Mouse (Mus musculus) layer of hippocampus, postnatal 25 days (tissue): ENCODE results near the gene Cyp27b1. TPM values are rescaled to one million over a fixed set of nuclear protein-coding genes. Genes with fewer than 3 reads are reported as not detected.

Experiments
- DNase-seq, 2 experiments: peaks; one replicate each; pipeline ENCODE4 v3.0.0; 2022; ENCODE audit warnings: mixed read lengths in 2 of 2, low spot score in 1 of 2; ENCODE audit errors: extremely low spot score in 1 of 2
- microRNA-seq, 2 experiments: library from miRNA; unstranded; fragments of <30 nt; microRNA quantifications; one replicate each; pipeline ENCODE4 v1.2.0; 2021
- total RNA-seq, 2 experiments: library from RNA; stranded (reverse); gene quantifications; 2 replicates each; pipeline ENCODE4 v1.2.3; 2021

The Cyp27b1 gene
- total RNA-seq, 2 experiments from 2014 or later, result 0.27 to 0.80 TPM

GRCm38 (mm10) chr10:127083292-127083914 is 35.4 kb downstream of the Cyp27b1 start:
- DNase-seq, result no peak

- no peak for DNase-seq
Measured at GRCm38 (mm10) chr10:127083915-127084306, 35.9 kb downstream of the Cyp27b1 start.

- no peak for DNase-seq
Measured at GRCm38 (mm10) chr10:127085052-127085451, 37.0 kb downstream of the Cyp27b1 start.

GRCm38 (mm10) chr10:127085633-127086032 is 37.6 kb downstream of the Cyp27b1 start:
- no peak for DNase-seq

GRCm38 (mm10) chr10:127090560-127091411 is 42.7 kb downstream of the Cyp27b1 start:
- DNase-seq, result peak in 1 of 2 experiments; percentile 52

- peak in 1 of 2 experiments; percentile 46 for DNase-seq
Measured at GRCm38 (mm10) chr10:127091507-127092396, 43.7 kb downstream of the Cyp27b1 start.

- DNase-seq, result no peak
Measured at GRCm38 (mm10) chr10:127092742-127093141, 44.7 kb downstream of the Cyp27b1 start.

GRCm38 (mm10) chr10:127094382-127094802 is 46.3 kb downstream of the Cyp27b1 start:
- no peak for DNase-seq

- DNase-seq, result no peak
Measured at GRCm38 (mm10) chr10:127098514-127098913, 50.5 kb downstream of the Cyp27b1 start.

- DNase-seq, result no peak
Measured at GRCm38 (mm10) chr10:127099191-127099590, 51.1 kb downstream of the Cyp27b1 start.

- DNase-seq, result no peak
Measured at GRCm38 (mm10) chr10:127099868-127100267, 51.8 kb downstream of the Cyp27b1 start.

GRCm38 (mm10) chr10:127100414-127100813 is 52.4 kb downstream of the Cyp27b1 start:
- no peak for DNase-seq

- no peak for DNase-seq
Measured at GRCm38 (mm10) chr10:127101151-127101550, 53.1 kb downstream of the Cyp27b1 start.

Small RNA genes lying within 50 kb of the gene (microRNA-seq; reads per million reads assigned to microRNA genes)
- gene Mir546, result 0.18 to 0.40 reads per million in 2 experiments

Other genes starting within 250 kb of the Cyp27b1 start
- 1 to 10 TPM; 8.4 to 9.6 TPM for gene Atp23, start 146.9 kb upstream of the Cyp27b1 start, total RNA-seq
- gene Ctdsp2, start 69.5 kb upstream of the Cyp27b1 start, total RNA-seq, result 100 to 1,000 TPM in 1 of 2 experiments, 10 to 100 TPM in 1; 98.6 to 118 TPM
- gene Avil, start 47.5 kb upstream of the Cyp27b1 start, total RNA-seq, result under 1 TPM; 0.47 to 0.69 TPM
- gene Tsfm, start 17.4 kb upstream of the Cyp27b1 start, total RNA-seq, result 10 to 100 TPM; 27.2 to 27.3 TPM
- gene Mettl1, start 6.8 kb upstream of the Cyp27b1 start, total RNA-seq, result 10 to 100 TPM in 1 of 2 experiments, 1 to 10 TPM in 1; 8.5 to 12.1 TPM
- gene Eef1akmt3, start 6.7 kb upstream of the Cyp27b1 start, total RNA-seq, result under 1 TPM; 0.15 to 0.47 TPM
- gene March9, start 11.9 kb downstream of the Cyp27b1 start, total RNA-seq, result 10 to 100 TPM; 23.0 to 25.1 TPM
- 100 to 1,000 TPM; 104 to 110 TPM for gene Cdk4, start 15.3 kb downstream of the Cyp27b1 start, total RNA-seq
- gene Tspan31, start 22.0 kb downstream of the Cyp27b1 start, total RNA-seq, result 10 to 100 TPM; 60.2 to 61.8 TPM
- 100 to 1,000 TPM; 754 to 837 TPM for gene Agap2, start 27.0 kb downstream of the Cyp27b1 start, total RNA-seq
- 100 to 1,000 TPM; 105 to 107 TPM for gene Os9, start 72.9 kb downstream of the Cyp27b1 start, total RNA-seq
- 100 to 1,000 TPM; 113 to 114 TPM for gene B4galnt1, start 117.0 kb downstream of the Cyp27b1 start, total RNA-seq
- gene Slc26a10, start 132.4 kb downstream of the Cyp27b1 start, total RNA-seq, result 10 to 100 TPM; 10.5 to 25.1 TPM
- gene Arhgef25, start 141.8 kb downstream of the Cyp27b1 start, total RNA-seq, result 100 to 1,000 TPM; 295 to 338 TPM
- 100 to 1,000 TPM; 210 to 243 TPM for gene Dtx3, start 147.5 kb downstream of the Cyp27b1 start, total RNA-seq
- gene Pip4k2c, start 163.3 kb downstream of the Cyp27b1 start, total RNA-seq, result 10 to 100 TPM; 92.7 to 98.9 TPM
- 100 to 1,000 TPM; 712 to 736 TPM for gene Kif5a, start 215.1 kb downstream of the Cyp27b1 start, total RNA-seq
- 100 to 1,000 TPM; 271 to 276 TPM for gene Dctn2, start 218.1 kb downstream of the Cyp27b1 start, total RNA-seq
- gene Mbd6, start 240.8 kb downstream of the Cyp27b1 start, total RNA-seq, result 10 to 100 TPM; 31.8 to 53.9 TPM